Mouse (Mus musculus) limb, embryonic 14.5 days (tissue): Measurements from ENCODE around the gene 1700123O20Rik. TPM values are rescaled to one million over a fixed set of nuclear protein-coding genes. Genes with fewer than 3 reads are reported as not detected.
A peak's percentile ranks its signal among the peaks of the same experiment; 100 is the strongest.

ENCODE experiments used
- ATAC-seq: fragments of 200-750 bp; cut with Nextera tagmentation; 2 replicates; pipeline ENCODE4 v1.8.0; 2017; ENCODE audit warnings: low read depth, moderate number of reproducible peaks, moderate TSS enrichment; ENCODE audit not compliant: low FRiP score
- DNase-seq: peaks from one replicate; pipeline ENCODE4 v3.0.0-alpha.2; 2015; ENCODE audit warnings: low spot score
- H3K27ac ChIP-seq: fragments of 300-500 bp; sonication (generic); replicated peaks from 2 replicates; pipeline ENCODE4 v1.5.1; 2014; ENCODE audit warnings: low read depth, mild to moderate bottlenecking, low read length, moderate library complexity, mixed read lengths
- H3K27me3 ChIP-seq: fragments of 300-500 bp; sonication (generic); 2 replicates; pipeline ENCODE4 v1.6.1; 2014; ENCODE audit warnings: low read length, mixed read lengths; ENCODE audit not compliant: control insufficient read depth, insufficient read depth
- H3K36me3 ChIP-seq: fragments of 300-500 bp; sonication (generic); 2 replicates; pipeline ENCODE4 v1.6.1; 2014; ENCODE audit warnings: mild to moderate bottlenecking, low read length, moderate library complexity, mixed read lengths; ENCODE audit not compliant: control insufficient read depth, insufficient read depth
- H3K4me1 ChIP-seq: fragments of 300-500 bp; sonication (generic); 2 replicates; pipeline ENCODE4 v1.6.1; 2014; ENCODE audit warnings: antibody characterized with exemption, low read length, mixed read lengths; ENCODE audit not compliant: control insufficient read depth, insufficient read depth
- H3K4me2 ChIP-seq: fragments of 300-500 bp; sonication (generic); replicated peaks from 2 replicates; pipeline ENCODE4 v1.6.1; 2014; ENCODE audit warnings: low read depth, mild to moderate bottlenecking, low read length, moderate library complexity; ENCODE audit not compliant: severe bottlenecking
- H3K4me3 ChIP-seq: fragments of 300-500 bp; sonication (generic); replicated peaks from 2 replicates; pipeline ENCODE4 v1.5.1; 2014; ENCODE audit warnings: low read length
- H3K9ac ChIP-seq: fragments of 300-500 bp; sonication (generic); 2 replicates; pipeline ENCODE4 v1.6.1; 2014; ENCODE audit warnings: mild to moderate bottlenecking, low read depth, low read length, moderate library complexity; ENCODE audit not compliant: severe bottlenecking
- H3K9me3 ChIP-seq: fragments of 300-500 bp; sonication (generic); 2 replicates; pipeline ENCODE4 v1.6.1; 2016; ENCODE audit warnings: low read length; ENCODE audit not compliant: control insufficient read depth
- POLR2A ChIP-seq: fragments of 200-500 bp; IDR thresholded peaks from 2 replicates; pipeline ENCODE4 v1.8.0; 2012; ENCODE audit warnings: inconsistent platforms, mild to moderate bottlenecking, moderate library complexity, borderline replicate concordance; ENCODE audit not compliant: insufficient read depth, insufficient read length; ENCODE audit errors: extremely low read depth
- WGBS: fragments of 180-500 bp; shearing (Covaris S2); extraction: QIAGEN DNeasy Blood & Tissue Kit; methylation state at CpG from one replicate; pipeline ENCODE4 v1.1.7; 2014; 5-methylcytosine and 5-hydroxymethylcytosine counted together
- polyA plus RNA-seq, 2 experiments: library from polyadenylated mRNA; depleted of rRNA in 1 of 2; stranded (reverse) in 1 of 2; unstranded in 1 of 2; fragments of >200 nt; fragmentation: Nextera tagmentation in 1 of 2; extraction: Ambion mirVana in 1 of 2; gene quantifications; 2 replicates each; pipeline versions ENCODE4 v1.2.1 to v1.2.3; 2012 to 2014

The 1700123O20Rik gene
- polyA plus RNA-seq, 2 experiments, result 82.3 to 90.2 TPM

DNA sequence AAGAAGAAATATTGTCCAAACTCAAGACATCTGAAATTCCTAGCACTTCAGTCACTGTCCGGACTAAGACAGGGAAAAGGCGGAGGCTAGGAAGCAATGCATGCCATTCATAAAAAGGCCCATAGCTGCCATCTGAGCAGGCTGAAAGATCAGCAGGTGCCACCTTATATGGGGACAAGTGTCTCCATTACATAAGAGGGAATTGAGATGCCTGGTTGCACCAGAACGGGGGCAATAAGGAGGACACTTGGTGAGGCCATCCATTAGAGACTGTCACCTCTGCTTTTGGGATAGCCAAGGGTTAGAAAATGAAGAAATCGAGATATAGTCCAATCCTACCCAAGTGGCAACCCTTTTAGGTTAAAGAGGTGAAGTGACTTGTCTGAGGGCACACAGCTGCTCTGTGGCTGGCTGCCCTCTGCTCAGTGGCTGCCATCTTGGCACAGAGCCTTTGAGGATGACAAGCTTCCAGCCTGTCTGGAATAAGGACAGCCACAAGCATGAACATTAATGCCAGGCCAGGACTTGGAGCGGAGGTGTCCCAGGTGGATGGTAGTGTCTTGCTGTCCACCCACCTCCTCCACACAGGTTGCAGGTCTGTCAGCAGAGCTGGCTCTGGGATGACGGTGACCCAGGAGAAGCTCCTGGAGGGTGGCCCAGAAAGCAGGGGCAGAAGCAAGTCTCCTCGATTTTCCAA, 34.8 kb downstream of the 1700123O20Rik start:
- no peak for ATAC-seq
- 86% methylated on average over 7 of the region's 7 CpGs for WGBS
- DNase-seq, result no peak
- no peak overlapping the region for H3K27ac ChIP-seq
- H3K4me2 ChIP-seq, result no peak overlapping the region
- H3K4me1 ChIP-seq, result no peaks in the 10 kb centered on the region
- TF ChIP-seq POLR2A, result no peak
- no peaks in the 10 kb centered on the region for H3K27me3 ChIP-seq
- no peaks in the 10 kb centered on the region for H3K9me3 ChIP-seq
- no peaks in the 10 kb centered on the region for H3K36me3 ChIP-seq
- no peak overlapping the region for H3K9ac ChIP-seq
- no peak overlapping the region for H3K4me3 ChIP-seq

DNA sequence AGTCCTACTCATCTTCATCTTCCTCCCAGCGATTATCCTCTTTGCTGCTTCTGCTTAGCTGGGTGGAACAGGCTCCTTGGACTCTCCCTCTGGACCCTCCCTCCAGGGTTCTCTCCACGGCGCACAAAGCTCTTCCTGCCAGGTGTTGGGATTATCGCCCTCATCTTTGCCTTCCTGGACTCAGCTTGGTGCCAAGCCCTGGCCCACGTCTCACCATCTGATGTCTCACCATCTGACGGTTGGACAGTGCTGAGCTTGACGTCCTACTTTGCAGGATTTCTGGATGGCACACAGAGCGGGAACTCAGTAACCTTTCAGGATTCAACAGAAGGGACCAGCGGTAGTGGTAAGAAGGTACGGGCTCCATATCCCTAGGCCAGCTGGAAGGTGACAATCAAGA, 35.7 kb downstream of the 1700123O20Rik start:
- H3K4me1 ChIP-seq, result no peaks in the 10 kb centered on the region

DNA sequence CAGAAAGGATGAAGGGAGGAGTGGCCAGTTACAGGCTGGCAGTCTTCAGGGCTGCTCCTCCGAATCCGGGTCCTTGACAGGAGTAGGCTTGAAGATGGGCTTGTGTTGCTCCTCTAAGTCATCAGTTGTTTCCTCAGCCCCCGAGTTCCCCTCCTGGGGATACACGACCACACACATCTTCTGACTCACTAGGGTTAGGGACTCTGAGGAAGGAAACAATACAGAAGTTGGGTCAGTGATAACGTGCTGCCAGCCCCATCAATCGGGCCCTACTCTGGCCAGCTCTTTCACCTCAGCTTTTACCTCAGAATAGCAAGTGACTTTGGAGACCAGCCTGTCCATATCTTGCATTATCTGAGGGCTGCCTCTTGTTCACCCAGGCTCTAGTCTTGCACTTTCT, 38.0 kb downstream of the 1700123O20Rik start:
- Histone ChIP-seq H3K4me1 (no peaks in the 10 kb centered on the region), H3K27me3 (no peaks in the 10 kb centered on the region), H3K4me2 (no peak overlapping the region), H3K36me3 (no peaks in the 10 kb centered on the region), H3K27ac (no peak overlapping the region), H3K4me3 (no peak overlapping the region), H3K9me3 (no peaks in the 10 kb centered on the region), H3K9ac (no peak overlapping the region)
- ATAC-seq (no peak), DNase-seq (no peak)
- TF ChIP-seq POLR2A, result no peak
- WGBS, result 82% methylated on average over 6 of the region's 6 CpGs

More for the DNA sequence above, 35.7 kb downstream of the 1700123O20Rik start:
- Histone ChIP-seq H3K36me3 (no peaks in the 10 kb centered on the region), H3K4me3 (no peak overlapping the region), H3K4me2 (no peak overlapping the region), H3K9me3 (no peaks in the 10 kb centered on the region), H3K9ac (no peak overlapping the region), H3K27ac (no peak overlapping the region), H3K27me3 (no peaks in the 10 kb centered on the region)
- WGBS, result 64% methylated on average over 10 of the region's 10 CpGs
- no peak for TF ChIP-seq POLR2A
- DNase-seq, result no peak
- ATAC-seq, result no peak

DNA sequence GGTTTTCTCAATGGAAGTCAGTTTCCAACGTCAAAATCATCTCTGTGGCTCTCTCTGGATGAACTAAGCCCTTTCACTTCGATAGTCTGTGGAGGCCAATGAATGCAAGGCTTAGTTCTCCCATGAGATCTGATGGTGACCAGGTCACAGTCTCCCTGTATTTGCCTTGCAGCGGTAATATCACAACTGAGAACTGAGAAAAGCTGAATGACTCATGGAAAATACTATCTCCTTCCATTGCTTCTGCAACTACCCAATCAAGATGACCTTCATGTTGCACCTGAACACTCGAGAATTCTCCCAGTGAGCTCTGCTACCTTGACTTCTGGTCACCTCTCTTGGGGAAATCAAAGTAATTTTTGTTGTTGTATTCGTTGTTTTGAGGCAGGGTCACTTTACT, 41.5 kb downstream of the 1700123O20Rik start:
- no peaks in the 10 kb centered on the region for H3K27me3 ChIP-seq
- H3K27ac ChIP-seq, result no peak overlapping the region
- H3K4me2 ChIP-seq, result no peak overlapping the region
- DNase-seq, result no peak
- H3K4me3 ChIP-seq, result no peak overlapping the region
- WGBS, result 78% methylated on average over 5 of the region's 5 CpGs
- TF ChIP-seq POLR2A, result no peak
- no peak overlapping the region for H3K9ac ChIP-seq
- no peaks in the 10 kb centered on the region for H3K4me1 ChIP-seq
- H3K36me3 ChIP-seq, result no peaks in the 10 kb centered on the region
- ATAC-seq, result no peak
- no peaks in the 10 kb centered on the region for H3K9me3 ChIP-seq

DNA sequence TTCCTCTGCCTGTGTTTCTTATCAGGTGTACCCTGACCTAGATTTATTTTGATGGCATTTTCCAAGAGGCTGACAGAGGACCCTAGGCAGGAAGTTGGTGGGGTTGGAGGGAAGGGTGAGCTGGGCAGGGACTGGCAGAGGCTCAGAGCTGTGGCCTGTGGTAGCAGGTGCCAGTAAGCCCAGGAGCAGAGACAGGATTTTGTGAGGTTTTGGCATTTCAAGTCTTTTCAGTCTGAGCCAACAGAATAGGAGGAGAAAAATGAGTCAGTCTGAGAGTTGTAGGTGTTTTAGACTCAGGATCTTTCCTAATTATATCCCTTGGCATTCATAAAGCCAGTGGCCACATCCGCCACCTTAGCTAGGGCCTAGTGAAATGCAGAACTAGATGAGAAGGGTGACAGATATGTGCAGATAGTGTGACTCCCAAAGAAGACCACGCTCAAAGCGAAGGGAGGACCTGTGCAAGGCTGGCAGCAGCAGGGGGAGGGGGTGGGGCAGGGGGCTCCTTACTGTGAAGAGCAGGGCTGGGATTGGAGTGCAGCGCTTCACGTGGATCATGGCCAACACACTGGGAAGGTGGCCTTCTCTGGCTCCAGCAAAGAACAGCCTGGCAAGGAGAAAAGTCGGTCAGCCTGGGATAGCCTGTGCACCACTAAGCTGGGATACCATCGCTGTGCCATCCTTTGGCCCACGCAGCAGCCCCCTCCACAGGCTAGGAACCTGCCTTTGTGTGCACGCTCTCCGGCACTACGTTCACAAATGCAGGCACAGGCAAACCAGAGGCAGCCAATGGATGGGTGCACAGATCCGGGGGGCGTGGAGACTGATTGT, 43.0 kb downstream of the 1700123O20Rik start:
- Histone ChIP-seq H3K4me3 (no peak overlapping the region), H3K9ac (0 out of 2 replicates have a peak overlapping the region, but pooled peaks have one; percentile 7), H3K27ac (no peak overlapping the region), H3K9me3 (no peaks in the 10 kb centered on the region), H3K4me1 (no peaks in the 10 kb centered on the region), H3K36me3 (no peaks in the 10 kb centered on the region), H3K4me2 (no peak overlapping the region), H3K27me3 (no peaks in the 10 kb centered on the region)
- TF ChIP-seq POLR2A, result no peak
- WGBS, result 78% methylated on average over 13 of the region's 13 CpGs
- no peak for ATAC-seq
- DNase-seq, result no peak
